Mouse (Mus musculus) C2C12 (cell line): ENCODE data around the gene Prmt7. TPM values are rescaled to one million over a fixed set of nuclear protein-coding genes. Genes with fewer than 3 reads are reported as not detected.
A peak's percentile ranks its signal among the peaks of the same experiment; 100 is the strongest.

Experiments used
- H3K27me3 ChIP-seq: one replicate; pipeline ENCODE4 v1.6.1; 2011; ENCODE audit not compliant: control insufficient read depth, insufficient read depth, insufficient read length
- H3K36me3 ChIP-seq: one replicate; pipeline ENCODE4 v1.6.1; 2011; ENCODE audit not compliant: control insufficient read depth, insufficient read depth
- H3K4me3 ChIP-seq: one replicate; pipeline ENCODE4 v1.5.1; 2011; ENCODE audit warnings: mild to moderate bottlenecking, control low read depth; ENCODE audit not compliant: poor library complexity, insufficient read depth, severe bottlenecking
- H3K79me2 ChIP-seq: one replicate; pipeline ENCODE4 v1.6.1; 2011; ENCODE audit not compliant: control insufficient read depth, insufficient read depth
- H3K79me3 ChIP-seq: one replicate; pipeline ENCODE4 v1.6.1; 2011; ENCODE audit warnings: low read depth, control low read depth
- H3ac ChIP-seq: one replicate; pipeline ENCODE3; 2011; ENCODE audit warnings: low read depth; ENCODE audit not compliant: control insufficient read depth, insufficient read length
- CEBPB ChIP-seq: IDR thresholded peaks from one replicate; pipeline ENCODE4 v1.6.1; 2011; ENCODE audit warnings: low read depth, mild to moderate bottlenecking, control low read depth, moderate library complexity
- CTCF ChIP-seq: IDR thresholded peaks from one replicate; pipeline ENCODE4 v1.5.1; 2011; ENCODE audit not compliant: control insufficient read depth, insufficient read depth, insufficient read length
- FOSL1 ChIP-seq: IDR thresholded peaks from one replicate; pipeline ENCODE4 v1.8.0; 2011; ENCODE audit warnings: mild to moderate bottlenecking, low read length; ENCODE audit not compliant: poor library complexity, insufficient read depth, severe bottlenecking
- MAX ChIP-seq: IDR thresholded peaks from one replicate; pipeline ENCODE4 v1.6.1; 2011; ENCODE audit warnings: mild to moderate bottlenecking, control low read depth
- MYOD1 ChIP-seq: IDR thresholded peaks from one replicate; pipeline ENCODE4 v1.6.1; 2011; ENCODE audit warnings: low read depth; ENCODE audit not compliant: control insufficient read depth, insufficient read length
- MYOG ChIP-seq: IDR thresholded peaks from one replicate; pipeline ENCODE4 v1.6.1; 2011; ENCODE audit not compliant: control insufficient read depth, insufficient read length; ENCODE audit errors: extremely low read depth
- USF1 ChIP-seq: IDR thresholded peaks from one replicate; pipeline ENCODE4 v1.6.1; 2011; ENCODE audit warnings: low read depth, mild to moderate bottlenecking, control low read depth, moderate library complexity
- long read RNA-seq, 2 experiments: library from polyadenylated mRNA; unstranded; transcript quantifications; one replicate each; pipeline ENCODE4 v2.0.0; 2019 to 2020
- polyA plus RNA-seq: library from polyadenylated mRNA; unstranded; fragments of >200 nt; fragmentation: generic; extraction: Trizol; gene quantifications from one replicate; pipeline ENCODE4 v1.2.1, GENCODE M21; 2012; ENCODE audit warnings: missing spikeins

Gene Prmt7
- 40.3 TPM for polyA plus RNA-seq
- long read RNA-seq, experiment 1, transcript Prmt7-201 (18 exons, 3,472 nt) = major isoform, 29 of 37 reads
- long read RNA-seq, experiment 1, partial matches to known transcripts = 5 of 37 reads
- long read RNA-seq, experiment 1, other reads (novel, unspliced or antisense) = 3 of 37 reads
- long read RNA-seq, experiment 2, transcript Prmt7-201 (18 exons, 3,472 nt) = major isoform, 678 of 739 reads
- long read RNA-seq, experiment 2, partial matches to known transcripts = 12 of 739 reads
- long read RNA-seq, experiment 2, other reads (novel, unspliced or antisense) = 49 of 739 reads

DNA sequence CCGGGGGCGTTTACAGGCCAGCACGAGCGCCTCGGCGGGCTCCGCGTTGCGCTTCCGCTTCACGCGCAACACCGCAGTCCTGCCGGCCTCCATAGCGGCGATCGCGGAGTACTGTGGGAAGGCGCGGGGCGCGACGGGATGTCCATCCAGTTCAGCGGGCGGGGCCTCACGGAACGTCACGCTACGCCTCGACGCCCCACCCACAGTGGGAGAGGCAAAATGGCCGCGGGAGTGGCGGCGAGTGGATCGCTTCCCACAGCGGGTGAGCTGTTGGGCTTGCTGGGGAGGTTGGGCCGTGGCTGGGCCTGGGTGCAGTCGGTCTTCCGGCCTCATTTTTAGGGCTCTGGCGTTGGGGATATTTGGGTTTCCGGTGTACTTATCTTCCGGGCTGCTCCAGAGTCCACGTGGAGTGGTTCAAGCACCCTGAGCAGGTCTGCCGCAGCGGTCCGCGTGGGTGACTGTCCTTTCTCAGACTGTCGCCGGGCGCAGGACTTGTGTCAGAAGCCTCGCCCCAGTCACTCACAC is at the start of gene Prmt7, which contains the start of gene Slc7a6os:
Gene Prmt7, plus strand, starts transcription at position 116 of the 525 bp plus-strand sequence.
Gene Slc7a6os, minus strand, starts transcription at position 115 of the 525 bp plus-strand sequence.
- peaks cover 54% of the 10 kb centered on the region for H3K36me3 ChIP-seq
- peaks cover 40% of the 10 kb centered on the region for H3K79me3 ChIP-seq
- peak within 1 kb of the TSS; percentile 95 for H3K4me3 ChIP-seq
- peaks cover 72% of the 10 kb centered on the region for H3K79me2 ChIP-seq
- peak within 1 kb of the TSS; percentile 91 for H3ac ChIP-seq
- TF ChIP-seq CEBPB (no peak), MAX (peak; percentile 90)
- no peaks in the 10 kb centered on the region for H3K27me3 ChIP-seq

DNA sequence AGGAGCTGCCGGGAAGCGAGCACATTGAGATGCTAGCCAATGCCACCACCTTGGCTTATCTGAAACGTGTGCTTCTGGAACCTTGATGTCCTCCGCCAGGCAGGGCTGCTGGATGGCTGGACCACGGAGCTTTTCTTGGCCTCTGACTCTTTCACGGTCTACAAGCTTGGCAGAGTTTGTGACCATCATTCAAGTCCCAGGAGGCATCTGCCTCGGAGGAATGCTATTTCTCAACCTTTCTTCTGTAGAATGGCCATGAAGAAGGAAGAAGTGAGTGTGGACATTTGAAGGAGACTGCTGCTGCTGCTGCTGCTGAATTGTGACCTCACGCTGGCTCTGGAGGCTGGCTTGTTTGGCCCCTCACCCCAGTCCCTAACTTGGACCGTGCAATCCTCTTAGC is 47.5 kb upstream of the Prmt7 start:
- no peak for TF ChIP-seq MYOD1
- no peak for TF ChIP-seq USF1
- TF ChIP-seq CTCF = no peak
- no peak for TF ChIP-seq CEBPB
- no peak for TF ChIP-seq FOSL1
- no peak overlapping the region for H3K4me3 ChIP-seq
- H3K36me3 ChIP-seq = peaks cover 22% of the 10 kb centered on the region
- H3K79me3 ChIP-seq = no peaks in the 10 kb centered on the region
- no peaks in the 10 kb centered on the region for H3K27me3 ChIP-seq
- H3K79me2 ChIP-seq = peaks cover 2% of the 10 kb centered on the region
- no peak overlapping the region for H3ac ChIP-seq

DNA sequence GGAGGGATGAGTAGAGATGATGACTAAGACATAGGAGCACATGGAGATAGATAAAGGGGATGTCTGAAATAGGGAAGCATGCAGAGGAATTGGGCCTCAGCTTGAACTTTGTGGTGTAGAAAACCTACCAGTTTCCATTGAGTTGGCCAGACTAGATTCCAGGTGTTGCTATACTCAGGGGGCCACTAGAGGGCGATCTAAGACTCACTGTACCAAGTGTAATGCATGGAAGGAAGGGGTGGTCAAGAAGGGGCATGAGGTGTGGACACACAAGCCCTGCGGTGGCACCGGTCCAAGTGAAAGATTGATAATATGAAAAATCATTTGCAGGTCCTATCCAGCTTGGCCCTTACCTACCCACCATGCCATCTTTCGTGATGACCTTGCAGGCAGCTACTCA is 45.3 kb upstream of the Prmt7 start:
- Histone ChIP-seq H3K36me3 (peaks cover 15% of the 10 kb centered on the region), H3K79me2 (peaks cover 24% of the 10 kb centered on the region), H3K4me3 (no peak overlapping the region), H3K79me3 (peaks cover 15% of the 10 kb centered on the region), H3K27me3 (no peaks in the 10 kb centered on the region), H3ac (no peak overlapping the region)
- TF ChIP-seq USF1 (no peak), CEBPB (no peak), CTCF (peak; percentile 39)

DNA sequence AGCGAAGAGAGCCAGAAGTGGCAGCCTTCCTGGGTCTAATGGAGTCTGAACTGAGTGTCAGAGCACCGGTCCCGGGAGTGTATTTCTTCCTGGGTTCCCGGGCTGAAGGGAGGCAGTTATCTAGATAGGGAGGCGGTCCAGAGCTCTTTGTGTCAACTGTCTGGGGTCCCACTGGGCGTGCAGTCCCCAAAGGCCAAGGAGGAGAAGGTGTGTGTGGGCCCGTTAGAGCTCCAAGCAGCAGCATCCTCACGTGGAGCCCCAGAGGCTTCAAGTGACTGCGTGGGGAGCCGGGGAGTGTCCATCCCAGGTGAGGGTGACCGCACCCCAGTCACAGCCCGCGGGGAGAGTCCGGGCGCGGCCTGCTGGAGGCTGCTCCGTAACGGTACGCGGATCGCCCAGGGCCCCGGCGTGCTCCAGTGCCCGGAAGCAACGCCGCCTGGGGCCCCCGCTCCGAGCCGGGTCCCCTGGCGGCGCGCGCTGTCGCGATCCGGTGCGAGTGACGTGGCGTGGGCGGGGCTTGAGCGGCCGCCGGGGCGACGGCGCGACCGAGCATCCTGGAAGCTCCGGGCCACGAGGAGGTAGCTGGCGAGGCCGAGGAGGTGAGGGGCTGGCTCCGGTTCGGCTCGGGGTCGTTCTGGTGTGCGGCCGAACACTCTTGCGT is 42.2 kb upstream of the Prmt7 start, which contains the start of gene Slc7a6:
Gene Slc7a6, plus strand, starts transcription at position 502 of the 661 bp plus-strand sequence.
- peaks cover 55% of the 10 kb centered on the region for H3K79me2 ChIP-seq
- peak within 1 kb of the TSS; percentile 69 for H3K4me3 ChIP-seq
- no peaks in the 10 kb centered on the region for H3K27me3 ChIP-seq
- peaks cover 7% of the 10 kb centered on the region for H3K36me3 ChIP-seq
- H3ac ChIP-seq = peak within 1 kb of the TSS; percentile 90
- peaks cover 36% of the 10 kb centered on the region for H3K79me3 ChIP-seq
- TF ChIP-seq MAX (peak; percentile 61), FOSL1 (no peak)

DNA sequence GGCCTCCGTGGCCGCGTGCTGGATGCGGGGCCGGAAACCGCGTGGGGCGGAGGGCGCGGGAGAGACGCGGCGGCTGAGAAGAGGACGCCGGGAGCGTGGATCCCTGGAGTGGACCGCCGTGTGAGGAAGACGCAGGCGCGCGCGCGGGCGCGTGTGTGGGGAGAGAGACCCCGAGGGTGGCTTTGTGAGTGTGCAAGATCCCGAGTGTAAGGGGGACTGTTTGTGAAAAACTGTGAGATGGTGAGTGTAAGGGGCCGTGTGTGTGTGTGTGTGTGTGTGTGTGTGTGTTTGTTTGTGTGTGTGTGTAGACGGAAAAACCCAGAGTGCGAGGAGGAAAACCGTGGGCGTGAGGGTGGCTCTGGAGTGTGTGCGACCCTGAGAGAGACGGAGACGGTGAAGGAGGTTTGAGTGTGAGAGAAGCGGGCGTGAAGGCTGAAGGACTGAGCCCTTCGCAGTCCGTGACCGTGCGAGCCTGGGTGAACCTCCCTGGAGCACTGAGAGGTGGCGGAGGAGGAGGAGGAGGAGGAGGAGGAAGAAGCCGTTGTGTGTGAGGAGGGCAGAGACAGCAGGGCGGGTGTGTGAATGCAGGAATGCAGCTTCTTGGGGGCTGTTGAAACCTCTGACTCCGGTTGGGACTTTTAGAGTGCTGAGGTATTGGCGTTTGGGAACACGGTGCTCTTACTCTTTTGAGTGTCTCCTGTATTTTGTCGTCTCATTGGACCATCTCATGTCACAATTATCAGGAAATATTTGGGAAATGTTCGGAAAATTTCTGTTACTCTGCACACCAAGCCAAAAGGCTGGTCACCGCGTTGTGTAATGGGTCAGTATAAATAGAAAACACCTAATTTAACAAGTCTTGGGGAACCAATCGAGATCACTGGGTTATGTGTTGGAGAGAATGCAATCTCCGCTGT is 41.5 kb upstream of the Prmt7 start:
- Histone ChIP-seq H3K36me3 (peaks cover 4% of the 10 kb centered on the region), H3ac (peak overlapping the region; percentile 90), H3K79me3 (peaks cover 44% of the 10 kb centered on the region), H3K27me3 (no peaks in the 10 kb centered on the region), H3K79me2 (peaks cover 62% of the 10 kb centered on the region), H3K4me3 (peak overlapping the region; percentile 69)
- TF ChIP-seq MYOG (no peak), MAX (peak; percentile 1)

DNA sequence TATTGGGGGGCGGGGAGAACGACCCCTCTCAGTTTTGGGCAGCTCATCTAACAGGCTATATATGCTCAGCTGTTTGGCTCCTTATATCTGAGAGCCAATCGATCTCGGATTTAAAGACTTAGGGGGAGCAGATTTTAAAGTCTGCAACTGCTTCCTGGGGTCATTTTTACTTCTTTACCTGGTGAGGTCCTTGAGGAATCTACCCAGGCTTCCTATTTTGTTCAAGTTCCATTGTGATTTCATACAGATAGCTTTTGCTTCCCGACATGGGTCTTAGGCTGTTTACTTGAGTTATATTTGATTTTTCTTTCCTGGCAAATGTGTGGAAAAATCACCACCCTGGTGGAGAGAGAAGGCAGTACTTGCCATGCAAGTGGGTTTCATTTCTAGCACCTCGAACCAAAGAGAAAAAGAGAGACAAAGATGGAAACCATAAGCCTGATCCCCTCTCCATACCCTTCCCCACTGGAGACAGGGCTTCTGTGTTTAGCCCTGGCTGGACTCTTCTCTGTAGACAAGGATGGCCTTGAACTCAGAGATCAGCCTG is 40.7 kb upstream of the Prmt7 start:
- H3K36me3 ChIP-seq = no peaks in the 10 kb centered on the region
- H3ac ChIP-seq = peak overlapping the region; percentile 90
- peaks cover 70% of the 10 kb centered on the region for H3K79me2 ChIP-seq
- no peaks in the 10 kb centered on the region for H3K27me3 ChIP-seq
- H3K79me3 ChIP-seq = peaks cover 51% of the 10 kb centered on the region
- peak overlapping the region; percentile 69 for H3K4me3 ChIP-seq
- no peak for TF ChIP-seq MAX
- TF ChIP-seq FOSL1 = no peak
- TF ChIP-seq MYOG = no peak
- TF ChIP-seq USF1 = no peak
- TF ChIP-seq CEBPB = no peak
- no peak for TF ChIP-seq MYOD1
- TF ChIP-seq CTCF = no peak
